Mouse (Mus musculus): ENCODE data around the gene Flcn.

DNA sequence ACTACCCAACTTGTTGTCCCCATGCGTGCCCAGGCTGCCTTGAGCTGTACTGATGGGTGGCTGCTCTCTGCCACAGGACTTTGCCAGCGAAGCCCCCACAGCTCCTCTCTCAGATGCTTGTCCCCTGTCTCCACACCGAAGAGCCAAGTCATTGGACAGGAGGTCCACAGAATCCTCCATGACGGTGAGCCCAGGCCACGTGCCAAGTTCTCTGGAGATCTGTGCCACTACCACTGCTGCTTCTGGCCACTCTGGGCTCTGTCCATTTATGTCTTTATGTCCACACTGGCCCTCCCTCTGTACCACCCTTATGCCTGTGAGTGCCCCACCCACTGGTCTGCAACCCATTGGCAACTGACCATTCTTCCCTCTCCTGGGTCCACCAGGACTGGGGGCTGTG is 67.9 kb downstream of the Flcn start:
- TF ChIP-seq CTCF (IDR thresholded peaks at IDR 0.05; ENCODE audit: borderline replicate concordance, insufficient read depth, low read length) (no peak), POLR2A (IDR thresholded peaks at IDR 0.05; ENCODE audit: low read depth, low read length) (no peak)
